Mouse (Mus musculus) inflammation-experienced regulatory T-cells (primary cell): Measurements from ENCODE around the gene Map3k15. TPM values are rescaled to one million over a fixed set of nuclear protein-coding genes. Genes with fewer than 3 reads are reported as not detected.

Source experiments
- polyA plus RNA-seq, 2 experiments: library from polyadenylated mRNA; unstranded; fragments of 100-300 nt; shearing (Covaris generic); gene quantifications; one replicate each; pipeline ENCODE4 v1.2.1; 2017

Map3k15 gene
- 1 to 10 TPM; 1.2 to 2.6 TPM for polyA plus RNA-seq

DNA sequence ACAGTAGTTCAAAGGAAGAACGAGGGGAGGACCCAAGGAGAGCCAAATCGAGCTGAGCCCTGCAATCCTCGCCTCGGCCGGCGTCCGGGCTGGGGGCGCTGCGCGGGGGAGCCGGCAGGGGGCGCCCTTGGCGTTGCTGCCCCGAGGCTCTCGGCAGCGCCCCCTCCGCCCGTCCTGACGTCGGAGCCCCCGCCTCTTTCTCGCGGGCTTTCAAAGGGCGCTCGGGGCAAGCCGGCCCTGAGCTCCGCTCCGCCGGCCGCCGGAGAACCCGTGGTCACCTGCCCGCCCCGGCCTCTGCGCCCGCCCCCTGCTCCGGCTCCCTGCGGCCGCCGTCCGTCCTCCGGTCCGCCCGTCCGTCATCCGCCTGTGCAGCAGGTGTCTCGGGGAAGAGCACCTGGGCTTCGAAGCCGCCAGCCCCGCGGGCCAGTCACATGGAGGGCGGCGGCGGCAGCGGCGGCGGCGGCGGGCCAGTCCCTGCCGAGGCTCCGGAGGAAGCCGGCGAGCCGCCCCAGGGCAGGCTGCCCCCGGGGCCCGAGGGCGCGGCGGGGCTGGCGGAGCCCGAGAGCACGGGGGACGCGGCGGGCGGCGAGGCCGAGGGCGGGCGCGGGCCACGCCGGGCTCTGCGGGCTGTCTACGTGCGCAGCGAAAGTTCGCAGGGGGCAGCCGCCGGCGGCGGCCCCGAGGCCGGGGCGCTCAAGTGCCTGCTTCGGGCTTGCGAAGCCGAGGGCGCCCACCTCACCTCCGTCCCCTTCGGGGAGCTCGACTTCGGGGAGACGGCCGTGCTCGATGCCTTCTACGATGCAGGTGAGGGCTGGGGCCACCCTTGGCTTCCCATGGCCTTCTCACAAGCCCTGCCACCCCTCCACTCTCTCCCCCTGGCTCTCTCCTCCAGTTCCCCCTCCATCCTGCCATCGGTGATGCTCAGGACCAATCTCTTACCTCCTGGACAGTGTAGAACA is at the start of gene Map3k15:
Gene Map3k15 (plus strand): TSS at position 432 of the 959 bp plus-strand sequence.

GRCm38 (mm10) chrX:160137861-160138717 is 149.9 kb downstream of the Map3k15 start, which contains the start of gene Pdha1:
Gene Pdha1 (minus strand): TSS chrX:160138413.

Other genes with a start within 250 kb of the Map3k15 start
- 100 to 1,000 TPM; 136 to 138 TPM for gene Pdha1, start 150.0 kb downstream of the Map3k15 start, polyA plus RNA-seq